Mouse (Mus musculus) embryonic facial prominence, embryonic 12.5 days (tissue): Measurements from ENCODE around the gene Apcs. TPM values are rescaled to one million over a fixed set of nuclear protein-coding genes. Genes with fewer than 3 reads are reported as not detected.

Experiments used
- polyA plus RNA-seq: library from polyadenylated mRNA; unstranded; fragments of >200 nt; fragmentation: Nextera tagmentation; extraction: Ambion mirVana; gene quantifications from 2 replicates; pipeline ENCODE4 v1.2.1, GENCODE M21; 2016

The Apcs gene
- polyA plus RNA-seq, 1 experiment from 2014 or later, result not detected

Other genes with a start within 250 kb of the Apcs start
- gene Crp, start 197.0 kb downstream of the Apcs start, polyA plus RNA-seq, result not detected in 2 replicates
- gene Olfr16, start 55.4 kb upstream of the Apcs start, polyA plus RNA-seq, result not detected in 2 replicates
- gene Olfr1408, start 242.3 kb upstream of the Apcs start, polyA plus RNA-seq, result not detected in 2 replicates